32 mouse cellular contexts compared by ENCODE assay signal in the genomic region with DNA sequence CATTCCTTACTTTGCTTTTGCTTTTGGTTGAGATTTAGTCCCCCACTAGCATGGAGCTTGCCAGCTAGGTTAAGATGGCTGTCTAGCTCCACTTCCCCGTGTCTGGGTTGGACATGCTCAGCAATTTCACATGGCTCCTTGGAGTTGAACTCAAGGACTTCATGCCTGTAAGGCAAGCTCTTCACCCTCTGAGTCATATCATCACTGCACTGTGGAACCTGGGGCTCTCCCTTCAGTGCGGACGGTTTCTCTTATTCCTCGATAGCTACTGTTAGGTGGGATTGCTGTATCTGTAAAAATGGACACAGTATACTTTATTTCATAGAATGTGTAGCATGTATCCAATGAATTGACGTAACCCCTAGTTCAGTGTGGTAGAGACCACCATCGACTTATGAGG.
"Had no signal": no experiment of that assay in that cellular context is flagged by ENCODE, and none has a peak within 500 bp of the region (broad histone marks: within the 10 kb centered on the region; RNA-seq: fewer than 3 reads in every experiment).

No protein-coding gene starts in this region.

- DNase-seq: heart, postnatal 10 days; heart, postnatal 14 days; heart, postnatal 36 days; heart, postnatal 4 days; kidney, adult 11 months; kidney, adult 18-20 months; kidney, adult 2 months; kidney, adult 8-10 months; kidney, adult 9 months; kidney, postnatal 10 days; kidney, postnatal 14 days; kidney, postnatal 25 days; kidney, postnatal 36 days; kidney, postnatal 4 days; layer of hippocampus, adult 9-11 months; layer of hippocampus, postnatal 36 days had no signal

- H3K9me3 ChIP-seq: heart, embryonic 10.5 days; heart, embryonic 12.5 days; heart, embryonic 13.5 days; heart, embryonic 15.5 days; hindbrain, embryonic 10.5 days; hindbrain, embryonic 15.5 days; intestine, embryonic 15.5 days; kidney, embryonic 15.5 days had no signal

- H3K4me3 ChIP-seq: heart, embryonic 10.5 days; heart, embryonic 12.5 days; heart, embryonic 13.5 days; heart, embryonic 15.5 days; hindbrain, embryonic 10.5 days; hindbrain, embryonic 12.5 days; hindbrain, embryonic 13.5 days; hindbrain, embryonic 15.5 days; intestine, embryonic 15.5 days; kidney, embryonic 15.5 days; layer of hippocampus, adult 2 months; left cerebral cortex, adult 2 months had no signal

- H3K4me2 ChIP-seq: heart, embryonic 11.5 days; heart, embryonic 12.5 days; heart, embryonic 13.5 days; heart, embryonic 15.5 days; hindbrain, embryonic 12.5 days; hindbrain, embryonic 13.5 days; hindbrain, embryonic 14.5 days; hindbrain, embryonic 15.5 days; intestine, embryonic 15.5 days; kidney, embryonic 15.5 days had no signal

- H3K27me3 ChIP-seq: heart, embryonic 12.5 days; heart, embryonic 13.5 days; heart, embryonic 15.5 days; hindbrain, embryonic 12.5 days; hindbrain, embryonic 13.5 days; hindbrain, embryonic 15.5 days; intestine, embryonic 15.5 days; kidney, embryonic 15.5 days had no signal

- H3K4me1 ChIP-seq: heart, embryonic 10.5 days; heart, embryonic 12.5 days; heart, embryonic 13.5 days; heart, embryonic 15.5 days; hindbrain, embryonic 10.5 days; hindbrain, embryonic 12.5 days; hindbrain, embryonic 13.5 days; hindbrain, embryonic 15.5 days; intestine, embryonic 15.5 days; kidney, embryonic 15.5 days had no signal

- H3K36me3 ChIP-seq: heart, embryonic 10.5 days; heart, embryonic 12.5 days; heart, embryonic 13.5 days; heart, embryonic 15.5 days; hindbrain, embryonic 10.5 days; hindbrain, embryonic 12.5 days; hindbrain, embryonic 13.5 days; hindbrain, embryonic 15.5 days; intestine, embryonic 15.5 days; kidney, embryonic 15.5 days had no signal

- H3K27ac ChIP-seq: heart, embryonic 10.5 days; heart, embryonic 13.5 days; heart, embryonic 15.5 days; hindbrain, embryonic 10.5 days; hindbrain, embryonic 12.5 days; hindbrain, embryonic 13.5 days; hindbrain, embryonic 14.5 days; hindbrain, embryonic 15.5 days; hindbrain, postnatal 0 days; intestine, embryonic 15.5 days; kidney, embryonic 15.5 days; kidney, postnatal 0 days; layer of hippocampus, adult 2 months; left cerebral cortex, adult 2 months had no signal

- H3K9ac ChIP-seq: heart, embryonic 12.5 days; heart, embryonic 13.5 days; heart, embryonic 15.5 days; hindbrain, embryonic 12.5 days; hindbrain, embryonic 13.5 days; hindbrain, embryonic 14.5 days; hindbrain, embryonic 15.5 days; intestine, embryonic 15.5 days; kidney, embryonic 15.5 days had no signal
